Mouse (Mus musculus) embryonic facial prominence, embryonic 15.5 days (tissue): ENCODE data around the gene Med20. TPM values are rescaled to one million over a fixed set of nuclear protein-coding genes. Genes with fewer than 3 reads are reported as not detected.
"Not testable (repeated sequence)": the region's sequence is repeated elsewhere in the genome, so short reads cannot be mapped to it uniquely, and the experiment has no call there.

Experiments used
- ATAC-seq: fragments of 200-750 bp; cut with Nextera tagmentation; 2 replicates; pipeline ENCODE4 v1.8.0; 2017; ENCODE audit warnings: low read depth, moderate TSS enrichment; ENCODE audit not compliant: insufficient number of reproducible peaks, low FRiP score, low TSS enrichment
- H3K27ac ChIP-seq: fragments of 300-500 bp; sonication (generic); replicated peaks from 2 replicates; pipeline ENCODE4 v1.5.1; 2015; ENCODE audit warnings: mild to moderate bottlenecking, inconsistent platforms
- H3K27me3 ChIP-seq: fragments of 300-500 bp; sonication (generic); 2 replicates; pipeline ENCODE4 v1.6.1; 2015; ENCODE audit warnings: inconsistent platforms
- H3K36me3 ChIP-seq: fragments of 300-500 bp; sonication (generic); 2 replicates; pipeline ENCODE4 v1.6.1; 2015; ENCODE audit warnings: mild to moderate bottlenecking, inconsistent platforms
- H3K4me1 ChIP-seq: fragments of 300-500 bp; sonication (generic); 2 replicates; pipeline ENCODE4 v1.6.1; 2015; ENCODE audit warnings: inconsistent platforms
- H3K4me2 ChIP-seq: fragments of 300-500 bp; sonication (generic); replicated peaks from 2 replicates; pipeline ENCODE4 v1.6.1; 2015; ENCODE audit warnings: mild to moderate bottlenecking, inconsistent platforms
- H3K4me3 ChIP-seq: fragments of 300-500 bp; sonication (generic); replicated peaks from 2 replicates; pipeline ENCODE4 v1.5.1; 2015; ENCODE audit warnings: mild to moderate bottlenecking, inconsistent platforms
- H3K9ac ChIP-seq: fragments of 300-500 bp; sonication (generic); 2 replicates; pipeline ENCODE4 v1.6.1; 2015; ENCODE audit warnings: inconsistent platforms
- H3K9me3 ChIP-seq: fragments of 300-500 bp; sonication (generic); replicated peaks from 2 replicates; pipeline ENCODE4 v1.6.1; 2016; ENCODE audit warnings: inconsistent platforms
- WGBS: fragments of 180-500 bp; shearing (Covaris S2); methylation state at CpG from one replicate; pipeline ENCODE4 v1.1.7; 2015; 5-methylcytosine and 5-hydroxymethylcytosine counted together
- polyA plus RNA-seq: library from polyadenylated mRNA; unstranded; fragments of >200 nt; fragmentation: Nextera tagmentation; extraction: Ambion mirVana; gene quantifications from 2 replicates; pipeline ENCODE4 v1.2.1, GENCODE M21; 2015

Gene Med20
- polyA plus RNA-seq, 1 experiment from 2014 or later, result 51.9 TPM

GRCm38 (mm10) chr17:47629717-47630677 is 18.6 kb downstream of the Med20 start:
- Histone ChIP-seq H3K9me3 (no peaks in the 10 kb centered on the region), H3K4me3 (peak overlapping the region; percentile 73), H3K4me2 (peak overlapping the region; percentile 96), H3K4me1 (peaks cover 26% of the 10 kb centered on the region), H3K36me3 (peaks cover 16% of the 10 kb centered on the region; the same call in 1 of the 2 replicates), H3K27ac (peak overlapping the region; percentile 80), H3K9ac (peak overlapping the region; percentile 63), H3K27me3 (no peaks in the 10 kb centered on the region)
- under 1% methylated on average over 61 of the region's 61 CpGs for WGBS
- peak; percentile 18; the same call in 1 of the 2 replicates for ATAC-seq

GRCm38 (mm10) chr17:47630678-47631065 is 19.3 kb downstream of the Med20 start, which contains the start of gene Usp49:
Usp49 (plus strand) TSS chr17:47630690.
- Histone ChIP-seq H3K4me3 (peak within 1 kb of the TSS; percentile 73), H3K27ac (peak within 1 kb of the TSS; percentile 80), H3K4me1 (peaks cover 26% of the 10 kb centered on the region), H3K36me3 (peaks cover 14% of the 10 kb centered on the region), H3K27me3 (no peaks in the 10 kb centered on the region), H3K9me3 (no peaks in the 10 kb centered on the region), H3K9ac (peak within 1 kb of the TSS; percentile 63), H3K4me2 (peak within 1 kb of the TSS; percentile 96)
- ATAC-seq, result no peak
- 2% methylated on average over 3 of the region's 3 CpGs for WGBS

GRCm38 (mm10) chr17:47632181-47632840 is 20.9 kb downstream of the Med20 start:
- Histone ChIP-seq H3K4me2 (no peak overlapping the region), H3K9me3 (no peaks in the 10 kb centered on the region), H3K4me1 (peaks cover 26% of the 10 kb centered on the region), H3K27me3 (no peaks in the 10 kb centered on the region), H3K27ac (no peak overlapping the region), H3K36me3 (peaks cover 7% of the 10 kb centered on the region), H3K9ac (no peak overlapping the region), H3K4me3 (no peak overlapping the region)
- 64% methylated on average over 4 of the region's 4 CpGs for WGBS
- no peak for ATAC-seq

- H3K4me3 ChIP-seq, result no peak overlapping the region
- no peak overlapping the region for H3K27ac ChIP-seq
- no peaks in the 10 kb centered on the region for H3K27me3 ChIP-seq
- peaks cover 7% of the 10 kb centered on the region for H3K36me3 ChIP-seq
- H3K9ac ChIP-seq, result no peak overlapping the region
- H3K9me3 ChIP-seq, result no peaks in the 10 kb centered on the region
- 78% methylated on average over 7 of the region's 7 CpGs for WGBS
- peaks cover 17% of the 10 kb centered on the region for H3K4me1 ChIP-seq
- H3K4me2 ChIP-seq, result no peak overlapping the region
- no peak for ATAC-seq
Observed at GRCm38 (mm10) chr17:47633999-47634770, 22.8 kb downstream of the Med20 start.

GRCm38 (mm10) chr17:47642992-47643391 is 31.6 kb downstream of the Med20 start:
- no peak overlapping the region for H3K27ac ChIP-seq
- no peak overlapping the region for H3K4me3 ChIP-seq
- ATAC-seq, result no peak
- no peaks in the 10 kb centered on the region for H3K4me1 ChIP-seq
- no peak overlapping the region for H3K9ac ChIP-seq
- no peaks in the 10 kb centered on the region for H3K9me3 ChIP-seq
- H3K27me3 ChIP-seq, result no peaks in the 10 kb centered on the region
- no peaks in the 10 kb centered on the region for H3K36me3 ChIP-seq
- WGBS, result 81% methylated on average over 2 of the region's 2 CpGs
- no peak overlapping the region for H3K4me2 ChIP-seq

GRCm38 (mm10) chr17:47646683-47647082 is 35.3 kb downstream of the Med20 start:
- Histone ChIP-seq H3K4me1 (no peaks in the 10 kb centered on the region), H3K36me3 (no peaks in the 10 kb centered on the region; the same call in 1 of the 2 replicates), H3K9ac (no peak overlapping the region), H3K4me3 (no peak overlapping the region), H3K27me3 (no peaks in the 10 kb centered on the region), H3K9me3 (no peaks in the 10 kb centered on the region), H3K27ac (no peak overlapping the region), H3K4me2 (no peak overlapping the region)
- no peak for ATAC-seq
- WGBS, result 65% methylated on average over 1 of the region's 1 CpGs

GRCm38 (mm10) chr17:47648966-47649365 is 37.6 kb downstream of the Med20 start:
- Histone ChIP-seq H3K27me3 (no peaks in the 10 kb centered on the region), H3K4me1 (no peaks in the 10 kb centered on the region), H3K36me3 (no peaks in the 10 kb centered on the region; the same call in 1 of the 2 replicates), H3K4me2 (no peak overlapping the region), H3K4me3 (no peak overlapping the region), H3K27ac (no peak overlapping the region), H3K9ac (no peak overlapping the region), H3K9me3 (no peaks in the 10 kb centered on the region)
- ATAC-seq, result no peak
- 75% methylated on average over 4 of the region's 4 CpGs for WGBS

- WGBS, result 85% methylated on average over 2 of the region's 2 CpGs
Observed at GRCm38 (mm10) chr17:47651953-47652352, 40.6 kb downstream of the Med20 start.

GRCm38 (mm10) chr17:47654346-47654745 is 43.0 kb downstream of the Med20 start:
- H3K9ac ChIP-seq, H3K27ac ChIP-seq, H3K36me3 ChIP-seq, H3K4me1 ChIP-seq, H3K27me3 ChIP-seq, ATAC-seq, H3K9me3 ChIP-seq, H3K4me2 ChIP-seq, H3K4me3 ChIP-seq: not testable (repeated sequence)
- 93% methylated on average over 8 of the region's 8 CpGs for WGBS

More at GRCm38 (mm10) chr17:47651953-47652352, 40.6 kb downstream of the Med20 start:
- Histone ChIP-seq H3K27me3 (no peaks in the 10 kb centered on the region), H3K4me2 (no peak overlapping the region), H3K4me1 (no peaks in the 10 kb centered on the region), H3K4me3 (no peak overlapping the region), H3K9me3 (no peaks in the 10 kb centered on the region), H3K27ac (no peak overlapping the region), H3K36me3 (no peaks in the 10 kb centered on the region; the same call in 1 of the 2 replicates), H3K9ac (no peak overlapping the region)
- no peak for ATAC-seq

- Histone ChIP-seq H3K9me3 (no peaks in the 10 kb centered on the region), H3K27me3 (no peaks in the 10 kb centered on the region), H3K4me1 (no peaks in the 10 kb centered on the region), H3K4me3 (no peak overlapping the region), H3K4me2 (no peak overlapping the region), H3K36me3 (no peaks in the 10 kb centered on the region; the same call in 1 of the 2 replicates), H3K27ac (no peak overlapping the region), H3K9ac (no peak overlapping the region)
- no peak for ATAC-seq
- 84% methylated on average over 5 of the region's 5 CpGs for WGBS
Observed at GRCm38 (mm10) chr17:47655697-47656096, 44.3 kb downstream of the Med20 start.

GRCm38 (mm10) chr17:47657901-47658300 is 46.5 kb downstream of the Med20 start:
- 75% methylated on average over 4 of the region's 4 CpGs for WGBS
- no peak overlapping the region for H3K27ac ChIP-seq
- H3K36me3 ChIP-seq, result no peaks in the 10 kb centered on the region
- no peaks in the 10 kb centered on the region for H3K4me1 ChIP-seq
- no peak overlapping the region for H3K4me2 ChIP-seq
- H3K9ac ChIP-seq, result no peak overlapping the region
- H3K27me3 ChIP-seq, result no peaks in the 10 kb centered on the region
- H3K4me3 ChIP-seq, result no peak overlapping the region
- no peaks in the 10 kb centered on the region for H3K9me3 ChIP-seq
- ATAC-seq, result no peak
